In genomic region chr1:194929275-194929971, GRCm38 (mm10) we compare ENCODE assay signal across 15 mouse cellular contexts. TPM values are rescaled to one million over a fixed set of nuclear protein-coding genes. Genes with fewer than 3 reads are reported as not detected.
DNase-seq lines count a peak whose midpoint lies in the region; ATAC-seq and TF ChIP-seq lines count a peak whose summit lies in the region.
"Had no signal": no experiment of that assay in that cellular context is flagged by ENCODE, and none has a peak within 500 bp of the region (broad histone marks: within the 10 kb centered on the region; RNA-seq: fewer than 3 reads in every experiment).

No protein-coding gene starts in this region.

- peaks cover 18% of the 10 kb centered on the region for H3K36me3 ChIP-seq in heart, adult 2 months (ENCODE audit: control insufficient read depth, insufficient read depth, low read length)
- H3K36me3 ChIP-seq in limb, embryonic 13.5 days, result no peaks in the 10 kb centered on the region
- H3K36me3 ChIP-seq in limb, embryonic 10.5 days, result no peaks in the 10 kb centered on the region
- H3K36me3 ChIP-seq in embryonic facial prominence, embryonic 12.5 days, result no peaks in the 10 kb centered on the region
- H3K36me3 ChIP-seq: heart, embryonic 13.5 days had no signal

- H3K27me3 ChIP-seq in heart, adult 2 months (ENCODE audit: control insufficient read depth, insufficient read depth, low read length), result no peaks in the 10 kb centered on the region
- H3K27me3 ChIP-seq in limb, embryonic 13.5 days, result no peaks in the 10 kb centered on the region
- H3K27me3 ChIP-seq in limb, embryonic 10.5 days (ENCODE audit: low read depth, poor library complexity, severe bottlenecking), result no peaks in the 10 kb centered on the region
- H3K27me3 ChIP-seq in embryonic facial prominence, embryonic 12.5 days, result no peaks in the 10 kb centered on the region
- H3K27me3 ChIP-seq: heart, embryonic 13.5 days had no signal

- no peak for TF ChIP-seq EP300 in heart, adult 2 months (IDR thresholded peaks at IDR 0.05; ENCODE audit: insufficient read depth, low read depth, low read length)

- H3K4me2 ChIP-seq in limb, embryonic 13.5 days (replicated peaks), result no peak overlapping the region
- H3K4me2 ChIP-seq in embryonic facial prominence, embryonic 12.5 days (replicated peaks), result no peak overlapping the region
- H3K4me2 ChIP-seq: heart, embryonic 13.5 days had no signal

- no peak for TF ChIP-seq CTCF in heart, adult 2 months (IDR thresholded peaks at IDR 0.05)

- 30% methylated on average over 2 of the region's 2 CpGs for WGBS in heart, adult 2 months
- 60% methylated on average over 2 of the region's 2 CpGs for WGBS in limb, embryonic 13.5 days
- WGBS in limb, embryonic 10.5 days, result 75% methylated on average over 2 of the region's 2 CpGs
- whole genome bisulfite sequencing in embryonic facial prominence, embryonic 12.5 days, result 35% methylated on average over 2 of the region's 2 CpGs

- TF ChIP-seq POLR2A in heart, adult 2 months (IDR thresholded peaks at IDR 0.05; ENCODE audit: insufficient read depth, low read depth, low read length), result no peak

- no peaks in the 10 kb centered on the region for H3K79me2 ChIP-seq in heart, adult 2 months (replicated peaks; ENCODE audit: control insufficient read depth, insufficient read depth, low read length)

- peak overlapping the region; percentile 68 for H3K27ac ChIP-seq in heart, adult 2 months
- H3K27ac ChIP-seq in limb, embryonic 13.5 days, result no peak overlapping the region
- H3K27ac ChIP-seq in limb, embryonic 10.5 days, result no peak overlapping the region
- peak overlapping the region; percentile 61; the same call in 1 of the 2 replicates for H3K27ac ChIP-seq in embryonic facial prominence, embryonic 12.5 days
- H3K27ac ChIP-seq: heart, embryonic 13.5 days; kidney, postnatal 0 days had no signal

- H3K4me3 ChIP-seq in heart, adult 2 months, result no peak overlapping the region
- no peak overlapping the region for H3K4me3 ChIP-seq in limb, embryonic 13.5 days
- no peak overlapping the region for H3K4me3 ChIP-seq in limb, embryonic 10.5 days
- no peak overlapping the region for H3K4me3 ChIP-seq in embryonic facial prominence, embryonic 12.5 days
- H3K4me3 ChIP-seq: erythroblast, embryonic 14.5 days; heart, embryonic 13.5 days had no signal

- H3K9ac ChIP-seq in heart, adult 2 months (ENCODE audit: low read depth, low read length), result no peak overlapping the region
- no peak overlapping the region for H3K9ac ChIP-seq in limb, embryonic 13.5 days
- no peak overlapping the region for H3K9ac ChIP-seq in embryonic facial prominence, embryonic 12.5 days
- H3K9ac ChIP-seq: heart, embryonic 13.5 days had no signal

- H3K9me3 ChIP-seq in limb, embryonic 13.5 days, result no peaks in the 10 kb centered on the region
- no peaks in the 10 kb centered on the region for H3K9me3 ChIP-seq in limb, embryonic 10.5 days (replicated peaks)
- no peaks in the 10 kb centered on the region for H3K9me3 ChIP-seq in embryonic facial prominence, embryonic 12.5 days
- H3K9me3 ChIP-seq: heart, embryonic 13.5 days had no signal

- peaks cover 19% of the 10 kb centered on the region for H3K4me1 ChIP-seq in heart, adult 2 months (ENCODE audit: control insufficient read depth, insufficient read depth, low read length)
- H3K4me1 ChIP-seq in limb, embryonic 13.5 days, result no peaks in the 10 kb centered on the region
- H3K4me1 ChIP-seq in limb, embryonic 10.5 days, result peaks cover 12% of the 10 kb centered on the region
- peaks cover 18% of the 10 kb centered on the region for H3K4me1 ChIP-seq in embryonic facial prominence, embryonic 12.5 days

- intact Hi-C loops in heart, adult 2 months (cut with DNase I), result loop anchor here (5.0 kb wide), 1 partner anchor 42 kb away; no protein-coding TSS in a partner anchor
- intact Hi-C loops in heart, postnatal 36 days (cut with DNase I), result no loop called here

- ATAC-seq in limb, embryonic 13.5 days (ENCODE audit: low FRiP score, low read depth), result peak; percentile 28; the same call in 1 of the 2 replicates
- no peak for ATAC-seq in embryonic facial prominence, embryonic 12.5 days (ENCODE audit: insufficient number of reproducible peaks, insufficient read depth, low FRiP score, low TSS enrichment)
- ATAC-seq in megakaryocyte progenitor cell, adult 5-6 weeks (replicated peaks; ENCODE audit: poor library complexity), result peak; percentile 18
- ATAC-seq in monocyte, adult 5-6 weeks (replicated peaks; ENCODE audit: insufficient number of reproducible peaks, low FRiP score, low TSS enrichment, poor library complexity, severe bottlenecking), result no peak
- ATAC-seq: activated CD4-positive, CD25-positive, alpha-beta regulatory T cell, adult 4 months had no signal

- peak in 1 of 2 experiments; percentile 29 for DNase-seq in heart, adult 2 months
- DNase-seq in heart, postnatal 36 days, result no peak
- DNase-seq in limb, embryonic 10.5 days (ENCODE audit: low spot score), result no peak
- no peak for DNase-seq in yolk sac, embryonic 10.5 days (ENCODE audit: low spot score)
- DNase-seq: cerebellum, adult 18-20 months; right cerebral cortex, postnatal 14 days; thymus, adult 2 months had no signal

RNA-seq across cellular contexts. Expression of gene Cd34, which starts 9.2 kb away (rescaled TPM):
- total RNA-seq in heart, adult 2 months (2021), result 10 to 100 TPM; 73.6 to 92.6 TPM
- polyA plus RNA-seq in heart, adult 2 months (2012; rRNA removed), result 86.5 and 172 TPM in 2 replicates
- total RNA-seq in heart, postnatal 36 days (2021), result 100 to 1,000 TPM; 102 to 112 TPM
- 56.5 and 59.7 TPM in 2 replicates for polyA plus RNA-seq in limb, embryonic 13.5 days (2015; fragmentation: Nextera tagmentation; extraction: Ambion mirVana)
- 51.7 and 52.3 TPM in 2 replicates for polyA plus RNA-seq in limb, embryonic 10.5 days (2016; fragmentation: Nextera tagmentation; extraction: Ambion mirVana)
- polyA plus RNA-seq in embryonic facial prominence, embryonic 12.5 days (2016; fragmentation: Nextera tagmentation; extraction: Ambion mirVana), result 63.3 and 63.4 TPM in 2 replicates
- total RNA-seq in megakaryocyte progenitor cell, adult 5-6 weeks (2015), result 177 and 202 TPM in 2 replicates
- total RNA-seq in megakaryocyte progenitor cell, adult 5-6 weeks (2017), result 240 and 266 TPM in 2 replicates
- 0.48 to 0.87 TPM (median 0.53 TPM) in 3 replicates for total RNA-seq in monocyte, adult 5-6 weeks (2017)

Comparison
In these comparisons a context has a peak if more than half of its experiments do, and no peak if none do; other contexts are left out.
1. H3K27ac ChIP-seq: peak in heart, adult 2 months (single experiment) and embryonic facial prominence, embryonic 12.5 days (single experiment); none in limb, embryonic 13.5 days (single experiment) and limb, embryonic 10.5 days (single experiment).
2. ATAC-seq: peak in limb, embryonic 13.5 days (single experiment) and megakaryocyte progenitor cell, adult 5-6 weeks (single experiment); none in embryonic facial prominence, embryonic 12.5 days (single experiment) and monocyte, adult 5-6 weeks (single experiment).
3. RNA of gene Cd34, which starts 9.2 kb away (total RNA-seq): 177 to 266 TPM in megakaryocyte progenitor cell, adult 5-6 weeks, 102 to 112 TPM in heart, postnatal 36 days and 73.6 to 92.6 TPM in heart, adult 2 months; 0.48 to 0.87 TPM in monocyte, adult 5-6 weeks; every median in the first group is over 10 times any median in the second.